Mouse (Mus musculus): ENCODE data around the gene Pbxip1.

The Pbxip1 gene

DNA sequence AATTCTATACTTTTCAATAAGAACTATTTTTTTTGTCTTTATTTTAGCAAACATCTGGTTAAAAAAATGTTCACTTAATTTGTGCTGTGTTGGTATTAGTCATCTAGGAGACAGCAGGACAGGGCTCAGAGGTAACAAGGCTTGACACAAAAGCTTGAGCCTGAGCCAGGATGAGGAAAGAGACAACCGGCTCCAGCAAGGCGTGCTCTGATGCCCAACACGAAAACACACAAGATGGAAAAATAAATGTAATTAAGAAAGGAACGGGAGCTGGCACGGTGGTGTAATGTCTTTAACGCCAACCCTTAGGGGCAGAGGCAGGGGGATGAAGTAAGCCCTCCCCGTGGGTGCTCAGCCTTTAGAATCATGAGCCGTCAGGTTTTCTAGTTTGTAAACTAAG lies 49.6 kb downstream of the Pbxip1 start:
- in situ Hi-C loops (cut with MboI) = loop anchor here (10.0 kb wide), 1 partner anchor 141 kb away; the partner anchor contains the start of gene Adam15

DNA sequence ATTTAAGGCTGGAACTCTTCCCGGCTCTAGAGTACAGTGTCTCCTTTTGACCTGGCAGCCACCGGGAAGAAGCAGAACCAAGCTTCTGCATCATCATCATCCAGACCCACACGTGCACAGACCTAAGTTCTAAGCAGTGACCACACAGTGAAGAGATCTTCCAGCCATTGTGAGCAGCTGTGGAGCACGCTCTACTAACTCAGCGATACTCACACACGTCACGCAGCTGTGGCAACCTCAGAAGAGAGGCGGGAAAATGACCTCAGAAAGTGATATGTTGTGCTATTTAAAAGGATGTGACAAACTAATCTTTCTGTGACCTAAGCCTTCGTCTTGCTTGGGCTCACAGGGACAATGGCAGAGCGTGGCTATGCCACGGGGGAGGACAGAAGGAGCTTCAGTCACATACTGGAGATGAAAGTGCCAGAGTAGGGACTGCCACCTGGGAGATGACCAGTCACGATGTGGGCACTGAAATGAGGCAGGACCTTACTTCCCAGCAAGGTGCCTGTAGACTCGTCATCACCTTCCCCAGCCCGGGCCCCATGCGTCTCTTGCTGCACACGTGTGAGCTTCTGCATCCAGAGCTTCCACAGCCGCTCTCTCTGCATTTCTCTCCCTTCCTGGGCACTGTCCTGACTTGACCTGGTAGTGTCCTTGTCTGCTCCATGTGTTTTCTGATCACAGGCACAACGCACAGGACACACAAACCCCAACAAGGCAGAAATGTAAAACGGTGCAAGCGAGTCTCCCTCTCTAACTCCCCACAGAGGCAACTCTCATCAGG lies 50.6 kb downstream of the Pbxip1 start:
- in situ Hi-C loops (cut with MboI) = loop anchor here (10.0 kb wide), 1 partner anchor 142 kb away; the partner anchor contains the start of gene Adam15

DNA sequence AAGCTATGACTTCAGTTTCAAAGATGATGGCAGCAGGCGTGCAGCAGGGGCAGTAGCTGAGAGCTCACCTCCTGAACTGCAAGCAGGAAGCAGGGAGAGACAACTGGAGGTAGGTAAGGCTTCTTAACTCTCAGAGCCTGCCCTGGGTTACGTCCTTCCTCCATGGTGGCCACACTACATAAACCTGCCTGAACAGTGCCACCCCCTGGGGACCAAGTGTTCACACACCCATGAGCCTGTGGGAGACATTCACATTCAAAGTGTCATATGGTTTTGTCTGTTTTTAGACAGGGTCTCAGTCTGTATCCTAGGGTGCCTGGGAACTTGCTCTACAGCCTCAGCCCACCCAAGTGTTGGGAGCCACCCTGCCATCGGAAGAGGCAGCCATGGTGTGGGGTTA lies 54.3 kb downstream of the Pbxip1 start:
- in situ Hi-C loops (cut with MboI) = no loop called here

DNA sequence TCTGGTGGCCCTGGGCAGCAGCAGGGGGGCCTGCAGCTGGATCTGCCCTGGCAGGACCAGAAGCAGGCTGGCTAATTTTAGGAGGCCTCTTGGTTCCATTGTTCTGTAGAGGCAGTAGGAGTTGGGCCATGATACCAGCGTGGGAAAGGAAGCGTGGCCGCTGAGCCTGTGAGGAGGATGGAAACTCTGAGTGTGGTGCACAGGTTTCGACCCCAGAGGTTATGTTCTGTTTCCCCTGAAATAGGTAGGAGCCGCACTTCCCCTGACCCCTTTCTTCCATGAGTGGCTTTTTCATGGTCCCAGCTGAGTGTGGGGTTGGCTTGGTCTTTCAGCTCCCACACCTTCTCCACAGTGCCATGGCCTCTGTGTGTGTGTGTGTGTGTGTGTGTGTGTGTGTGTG lies 55.1 kb downstream of the Pbxip1 start:
- in situ Hi-C loops (cut with MboI) = no loop called here

DNA sequence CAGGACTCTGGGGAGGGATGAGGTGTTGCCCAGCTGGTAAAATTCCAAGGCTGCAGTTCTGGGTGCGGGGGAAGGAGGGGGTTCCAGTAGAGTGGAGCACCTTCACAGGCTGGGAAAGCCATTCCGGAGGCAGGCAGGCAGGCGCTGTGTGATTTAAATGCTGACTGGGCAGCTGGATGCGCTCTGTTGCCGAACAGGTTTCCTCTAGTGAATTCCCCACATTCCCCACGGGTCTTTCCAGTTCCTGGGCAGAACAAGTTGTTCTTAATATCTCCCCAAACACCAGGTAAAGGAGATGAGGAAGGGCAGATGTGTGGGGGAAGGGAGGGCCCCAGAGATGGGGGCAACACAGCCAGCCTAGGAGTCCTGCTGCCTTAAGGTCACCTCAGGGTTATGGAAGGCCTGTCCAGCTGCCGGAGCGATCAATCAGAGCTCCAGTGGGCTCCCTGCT lies 56.2 kb downstream of the Pbxip1 start:
- in situ Hi-C loops (cut with MboI) = no loop called here

DNA sequence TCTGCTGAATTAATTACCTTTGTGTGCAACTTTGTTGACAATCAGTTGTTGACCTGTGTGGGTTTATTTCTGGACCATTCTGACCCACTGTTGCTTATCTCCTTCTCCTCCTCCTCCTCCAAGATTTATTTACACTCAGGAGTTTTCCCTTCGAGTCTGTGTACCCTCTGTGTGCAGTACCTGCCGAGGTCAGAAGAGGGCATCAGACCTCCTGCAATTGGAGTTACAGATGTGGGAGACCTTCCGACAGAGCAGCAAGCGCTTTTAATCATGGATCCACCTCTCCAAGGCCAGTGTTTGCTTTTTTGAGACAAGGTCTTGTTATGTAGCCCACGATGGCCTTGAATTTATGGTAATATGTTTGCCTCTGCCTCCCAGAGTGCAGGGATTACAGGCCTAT lies 58.1 kb downstream of the Pbxip1 start:
- in situ Hi-C loops (cut with MboI) = no loop called here

DNA sequence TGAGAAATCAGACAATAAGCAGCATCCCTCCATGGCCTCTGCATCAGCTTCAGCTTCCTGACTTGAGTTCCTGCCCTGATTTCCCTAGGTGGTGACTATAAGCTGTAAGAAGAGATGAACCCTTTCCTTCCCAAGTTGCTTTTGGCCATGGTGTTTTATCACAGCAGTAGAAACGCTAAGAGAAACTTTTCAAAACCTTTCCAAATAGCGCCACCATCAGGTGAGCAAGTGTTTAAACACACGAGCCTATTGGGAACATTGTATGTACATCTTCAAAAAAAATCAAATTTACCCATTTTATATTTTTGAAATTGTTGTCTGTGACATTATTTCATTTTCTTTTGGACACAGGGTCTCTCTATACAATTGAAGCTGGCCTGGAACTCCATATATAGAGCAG lies 59.9 kb downstream of the Pbxip1 start:
- in situ Hi-C loops (cut with MboI) = no loop called here

DNA sequence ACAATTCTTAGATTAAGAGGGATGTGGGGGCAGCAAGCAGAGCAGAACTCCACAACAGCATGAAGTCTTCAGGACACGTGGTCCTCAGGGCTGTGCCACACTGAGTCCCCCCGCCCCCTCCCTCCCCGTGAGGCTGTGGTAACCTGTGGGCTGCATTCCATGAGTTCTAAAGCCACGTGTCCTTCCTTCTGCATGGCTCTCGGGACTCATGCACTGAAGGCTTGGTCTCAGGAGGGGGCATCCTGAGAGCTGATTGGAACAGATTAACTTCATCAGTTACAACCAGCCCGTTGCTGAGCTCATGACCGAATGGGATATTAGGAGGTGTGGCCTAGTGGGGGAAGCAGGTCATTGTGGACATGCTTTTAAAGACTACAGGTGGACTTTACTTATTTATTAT lies 63.2 kb downstream of the Pbxip1 start:
- in situ Hi-C loops (cut with MboI) = no loop called here

Measured in mature B cell (primary cell).